Mouse (Mus musculus): ENCODE data around the gene Gm21983.

Gm21983 gene

GRCm38 (mm10) chr7:27163450-27163805 is 17.5 kb downstream of the Gm21983 start:
- no peak for ATAC-seq (ENCODE audit: insufficient number of reproducible peaks, low FRiP score, low TSS enrichment)

DNA sequence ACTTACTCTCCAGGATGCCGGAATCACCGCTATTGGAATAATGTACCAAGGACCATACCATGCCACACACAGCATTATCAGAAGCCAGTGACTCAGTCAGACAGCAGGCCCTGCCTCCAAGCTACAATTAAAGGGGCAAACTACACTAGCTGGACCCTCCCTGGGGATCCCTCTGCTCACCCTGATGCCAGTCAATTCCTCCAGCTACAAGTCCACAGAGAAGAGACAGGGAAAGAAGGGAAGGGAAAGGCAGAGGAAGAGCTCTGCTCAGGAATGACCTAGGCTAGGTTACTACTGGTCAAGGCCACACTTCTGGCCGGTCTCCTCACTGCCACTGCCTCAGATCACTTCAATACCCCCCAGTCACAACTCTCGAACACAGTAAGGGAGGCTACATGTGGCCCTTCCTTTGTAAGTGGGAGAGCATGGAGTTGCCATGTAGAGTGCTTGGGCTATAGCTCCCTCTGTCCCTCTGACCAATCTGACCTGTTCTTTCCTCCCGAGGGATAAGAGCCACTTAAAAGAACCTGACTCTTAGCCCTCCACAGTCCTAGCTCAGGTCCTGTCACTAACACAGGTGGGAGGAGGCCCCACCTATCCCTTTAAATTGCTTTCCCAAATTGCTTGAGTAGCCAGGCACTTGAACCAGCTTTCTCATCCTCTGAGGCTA is 18.0 kb downstream of the Gm21983 start:
- ATAC-seq (ENCODE audit: insufficient number of reproducible peaks, low FRiP score, low TSS enrichment): no peak

DNA sequence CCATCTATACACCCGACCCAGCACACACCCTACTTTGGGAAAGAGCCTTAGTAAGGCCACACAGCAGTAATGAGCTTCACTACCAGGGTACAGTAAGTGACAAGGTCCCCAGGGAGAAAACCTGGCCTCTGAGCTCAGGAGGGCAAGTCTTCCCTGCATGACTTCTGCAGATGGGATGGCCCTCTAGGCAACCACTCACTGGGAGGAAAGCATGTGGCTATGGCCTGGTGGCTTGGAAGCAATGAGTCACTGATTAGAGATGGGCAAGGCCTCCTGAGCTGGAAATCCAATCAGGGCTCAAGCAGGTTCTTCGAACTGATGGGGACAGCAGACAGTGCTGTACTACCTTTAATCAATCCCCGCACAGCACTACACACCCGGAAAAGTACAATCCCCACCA is 19.1 kb downstream of the Gm21983 start:
- ATAC-seq (ENCODE audit: insufficient number of reproducible peaks, low FRiP score, low TSS enrichment): no peak

DNA sequence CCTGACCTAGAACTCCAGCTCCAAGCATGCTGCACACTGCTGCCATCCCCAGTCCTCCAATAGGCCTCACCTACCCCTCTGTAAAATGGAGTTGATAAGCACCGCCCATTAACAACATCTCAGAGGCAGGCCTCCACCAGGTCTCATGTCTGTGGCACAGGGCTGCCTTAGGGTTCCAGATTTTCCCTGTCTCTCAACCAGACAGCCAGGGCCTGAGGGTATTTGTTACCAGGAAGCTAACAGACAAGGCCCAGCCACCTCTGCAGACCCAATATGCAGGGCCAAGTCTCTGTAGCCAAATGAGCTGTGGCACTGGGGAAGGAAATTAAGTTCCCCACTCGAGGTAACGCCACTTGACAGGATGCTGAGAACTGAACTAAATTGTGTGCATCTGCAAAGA is 20.0 kb downstream of the Gm21983 start:
- ATAC-seq (ENCODE audit: insufficient number of reproducible peaks, low FRiP score, low TSS enrichment): no peak

- ATAC-seq (ENCODE audit: insufficient number of reproducible peaks, low FRiP score, low TSS enrichment): peak; percentile 67; the same call in 1 of the 2 replicates
These were observed 21.0 kb downstream of the Gm21983 start for GRCm38 (mm10) chr7:27159882-27160281.

DNA sequence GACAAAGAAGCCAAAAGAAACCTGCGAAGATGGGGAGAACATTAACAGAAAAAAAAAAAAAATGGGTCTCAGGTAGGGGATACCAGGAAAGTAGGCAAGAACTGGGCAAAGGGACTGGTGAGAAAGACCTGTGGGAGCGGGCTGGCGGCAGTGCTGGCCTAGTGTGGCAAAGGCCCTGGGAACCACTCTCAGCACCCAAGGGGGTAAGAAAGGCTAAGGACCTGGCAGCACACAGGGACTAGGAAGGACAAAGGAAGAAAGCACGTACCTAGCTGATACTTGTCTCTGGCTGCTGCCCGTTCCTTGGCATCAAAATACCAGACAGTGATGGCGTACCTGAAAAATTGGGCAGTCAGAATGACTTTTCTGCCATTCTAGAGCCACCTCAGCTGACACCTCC is 21.6 kb downstream of the Gm21983 start:
- no peak for ATAC-seq (ENCODE audit: insufficient number of reproducible peaks, low FRiP score, low TSS enrichment)

GRCm38 (mm10) chr7:27158171-27158570 is 22.7 kb downstream of the Gm21983 start:
- ATAC-seq (ENCODE audit: insufficient number of reproducible peaks, low FRiP score, low TSS enrichment): no peak

DNA sequence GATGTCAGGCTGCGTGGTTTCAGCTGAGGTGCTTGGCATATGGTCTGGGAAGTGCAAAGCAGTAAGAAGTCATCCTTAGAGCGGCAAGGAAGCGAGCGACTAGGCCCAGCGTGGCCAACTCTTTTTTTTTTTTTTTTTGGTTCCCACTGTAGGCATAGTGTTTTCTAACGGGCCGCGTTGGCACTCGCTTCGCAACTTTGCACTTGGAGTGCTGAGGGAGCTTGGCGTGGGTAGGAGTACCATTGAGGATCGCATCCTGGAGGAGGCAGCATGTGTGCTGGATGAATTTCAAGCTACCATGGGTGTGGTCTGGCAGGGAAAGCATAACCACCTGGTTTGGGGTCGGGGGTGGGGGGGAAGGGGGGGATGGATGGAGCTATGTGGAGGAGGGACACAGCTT is 24.9 kb downstream of the Gm21983 start:
- ATAC-seq (ENCODE audit: insufficient number of reproducible peaks, low FRiP score, low TSS enrichment): no peak

GRCm38 (mm10) chr7:27153205-27153764 is 27.6 kb downstream of the Gm21983 start, which contains the start of gene Cyp2t4:
Cyp2t4 (plus strand) TSS chr7:27153714.
- no peak for ATAC-seq (ENCODE audit: insufficient number of reproducible peaks, low FRiP score, low TSS enrichment)

GRCm38 (mm10) chr7:27136410-27136996 is 44.4 kb downstream of the Gm21983 start:
- no peak for ATAC-seq (ENCODE audit: insufficient number of reproducible peaks, low FRiP score, low TSS enrichment)

- ATAC-seq (ENCODE audit: insufficient number of reproducible peaks, low FRiP score, low TSS enrichment): no peak
These were observed 47.1 kb downstream of the Gm21983 start for GRCm38 (mm10) chr7:27133757-27134156.

GRCm38 (mm10) chr7:27133156-27133555 is 47.7 kb downstream of the Gm21983 start:
- no peak for ATAC-seq (ENCODE audit: insufficient number of reproducible peaks, low FRiP score, low TSS enrichment)

- no peak for ATAC-seq (ENCODE audit: insufficient number of reproducible peaks, low FRiP score, low TSS enrichment)
These were observed 48.3 kb downstream of the Gm21983 start for GRCm38 (mm10) chr7:27132588-27132987.

DNA sequence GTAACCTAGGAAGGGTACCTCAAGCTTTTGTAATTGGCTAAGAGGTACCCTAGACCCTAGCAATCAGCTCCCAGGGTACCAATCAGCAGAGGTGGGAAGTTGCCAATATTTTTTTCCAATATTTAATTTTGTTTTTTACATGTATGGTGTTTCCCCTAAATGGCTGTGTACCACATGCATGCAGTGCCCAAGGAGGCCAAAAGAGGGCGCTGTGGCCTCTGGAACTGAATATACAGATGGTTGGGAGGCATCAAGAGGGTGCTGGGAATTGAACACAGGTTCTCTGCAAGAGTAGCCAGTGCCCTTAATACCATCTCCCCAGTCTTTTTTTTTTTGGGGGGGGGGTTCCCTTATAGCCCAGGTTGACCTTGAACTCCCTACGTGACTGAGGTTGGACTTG is 49.5 kb downstream of the Gm21983 start:
- no peak for ATAC-seq (ENCODE audit: insufficient number of reproducible peaks, low FRiP score, low TSS enrichment)

GRCm38 (mm10) chr7:27130521-27131370 is 50.1 kb downstream of the Gm21983 start:
- no peak for ATAC-seq (ENCODE audit: insufficient number of reproducible peaks, low FRiP score, low TSS enrichment)

GRCm38 (mm10) chr7:27129811-27130210 is 51.1 kb downstream of the Gm21983 start:
- no peak for ATAC-seq (ENCODE audit: insufficient number of reproducible peaks, low FRiP score, low TSS enrichment)

DNA sequence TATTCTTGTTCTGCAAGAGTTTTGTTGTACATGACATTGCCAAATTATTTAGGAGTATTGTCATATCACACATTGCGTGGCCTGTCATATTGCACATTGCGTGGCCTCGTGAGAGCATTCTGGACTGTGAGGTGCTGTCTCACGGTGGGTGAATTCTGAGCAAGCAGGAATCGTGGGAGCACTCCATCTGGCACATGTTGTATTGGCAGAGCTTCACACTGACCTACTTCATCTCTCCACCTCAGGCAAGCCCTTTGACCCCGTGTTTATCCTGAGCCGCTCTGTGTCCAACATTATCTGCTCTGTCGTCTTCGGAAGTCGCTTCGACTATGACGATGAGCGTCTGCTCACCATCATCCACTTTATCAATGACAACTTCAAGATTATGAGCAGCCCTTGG is 51.9 kb downstream of the Gm21983 start:
- no peak for ATAC-seq (ENCODE audit: insufficient number of reproducible peaks, low FRiP score, low TSS enrichment)

DNA sequence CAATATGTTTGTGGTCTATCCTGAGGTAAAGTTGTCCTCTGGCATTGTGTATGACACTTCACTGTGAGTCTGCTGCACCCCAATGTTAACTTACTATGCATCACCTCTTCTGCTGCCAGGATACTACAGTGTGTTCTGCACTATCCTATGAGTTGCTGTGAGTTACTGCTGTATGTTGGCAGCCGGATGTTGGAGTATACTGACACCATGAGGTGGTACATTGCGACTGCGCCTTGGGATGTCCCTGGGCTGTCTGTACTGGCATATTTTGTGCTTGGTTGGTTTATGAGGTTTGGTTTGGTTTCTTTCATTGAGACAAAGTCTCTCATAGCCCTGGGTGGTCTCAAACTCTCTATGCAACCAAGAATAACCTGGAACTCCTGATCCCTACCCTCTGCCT is 52.7 kb downstream of the Gm21983 start:
- ATAC-seq (ENCODE audit: insufficient number of reproducible peaks, low FRiP score, low TSS enrichment): no peak

- ATAC-seq (ENCODE audit: insufficient number of reproducible peaks, low FRiP score, low TSS enrichment): no peak
These were observed 55.9 kb downstream of the Gm21983 start for GRCm38 (mm10) chr7:27124969-27125368.

- no peak for ATAC-seq (ENCODE audit: insufficient number of reproducible peaks, low FRiP score, low TSS enrichment)
These were observed 56.5 kb downstream of the Gm21983 start for GRCm38 (mm10) chr7:27124305-27124832.

DNA sequence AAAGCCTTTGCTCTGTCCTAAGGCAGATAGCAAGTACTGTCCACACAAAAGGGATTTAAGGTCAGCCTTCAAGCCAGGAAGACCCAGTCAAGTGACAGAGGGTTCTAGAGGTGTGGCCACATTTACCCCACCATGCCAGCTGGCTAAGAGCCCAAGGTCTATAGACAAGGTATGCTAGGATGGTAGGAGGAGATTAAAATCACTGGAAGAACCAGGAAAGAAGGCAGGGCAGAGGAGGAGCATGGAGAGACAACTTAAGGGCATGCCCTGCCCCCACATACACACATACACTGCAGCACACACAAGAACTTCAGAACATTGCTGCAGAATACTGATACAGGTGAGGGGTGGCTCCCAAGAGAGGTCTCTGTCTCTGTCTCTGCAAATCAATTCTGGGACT is 61.2 kb downstream of the Gm21983 start, which contains the start of gene Cyp2f2:
Cyp2f2 (plus strand) TSS at position 234 of the 400 bp plus-strand sequence.
- no peak for ATAC-seq (ENCODE audit: insufficient number of reproducible peaks, low FRiP score, low TSS enrichment)
